Mouse (Mus musculus) MEL-GATA-1-ER (cell line): ENCODE data around the gene Dscam.
A peak's percentile ranks its signal among the peaks of the same experiment; 100 is the strongest.

ENCODE experiments used
- DNase-seq: peaks from one replicate; pipeline ENCODE4 v3.0.0-alpha.2; 2012; ENCODE audit warnings: low read depth; ENCODE audit errors: extremely low read depth

Dscam gene

DNA sequence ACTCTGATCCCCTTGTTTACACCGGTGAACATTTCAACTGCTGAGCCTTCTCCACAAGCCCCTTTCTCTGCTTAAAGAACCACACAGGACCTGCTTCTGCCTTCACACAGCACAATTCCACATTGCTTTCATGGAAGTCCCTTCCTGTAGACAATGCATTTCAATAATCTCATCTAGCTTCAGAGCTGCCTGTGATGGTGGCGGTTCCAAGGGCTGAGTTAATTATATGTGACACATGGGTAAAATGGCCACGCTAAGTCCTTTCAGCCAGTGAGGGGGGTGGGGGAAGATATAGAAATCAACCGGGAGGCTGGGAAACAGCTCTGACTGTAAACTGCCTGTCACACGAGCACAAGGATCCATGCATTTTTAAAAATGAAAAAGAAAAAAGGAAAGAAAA is 152.2 kb downstream of the Dscam start:
- DNase-seq, result no peak

DNA sequence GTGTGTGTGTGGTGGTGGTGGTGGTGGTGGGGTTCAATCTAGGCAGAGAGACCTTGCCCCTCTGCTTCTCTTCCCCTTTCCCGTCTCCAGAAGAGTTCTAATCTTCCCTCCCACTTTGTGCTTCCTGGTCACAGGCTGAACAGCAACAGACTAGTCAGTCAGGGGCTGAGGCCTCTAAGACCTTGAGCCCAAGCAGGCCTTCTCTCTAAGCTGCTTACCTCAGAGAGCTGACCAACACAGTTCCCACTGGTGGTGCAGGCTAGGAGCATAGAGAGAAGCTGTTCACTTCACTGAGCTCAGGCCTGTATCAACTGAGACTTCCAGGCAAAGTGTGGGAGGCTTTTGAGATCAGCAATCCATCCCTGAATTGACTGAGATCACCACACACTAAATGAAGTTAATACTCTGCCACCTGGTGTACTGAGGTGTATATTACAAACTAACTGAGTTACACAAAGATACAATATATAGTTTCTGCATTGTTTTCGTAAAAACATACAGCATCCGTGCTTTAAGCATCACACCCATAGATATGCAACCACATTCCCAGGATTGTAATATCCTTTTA is 153.3 kb downstream of the Dscam start:
- DNase-seq, result no peak

GRCm38 (mm10) chr16:97016244-97016850 is 154.2 kb downstream of the Dscam start:
- no peak for DNase-seq

DNA sequence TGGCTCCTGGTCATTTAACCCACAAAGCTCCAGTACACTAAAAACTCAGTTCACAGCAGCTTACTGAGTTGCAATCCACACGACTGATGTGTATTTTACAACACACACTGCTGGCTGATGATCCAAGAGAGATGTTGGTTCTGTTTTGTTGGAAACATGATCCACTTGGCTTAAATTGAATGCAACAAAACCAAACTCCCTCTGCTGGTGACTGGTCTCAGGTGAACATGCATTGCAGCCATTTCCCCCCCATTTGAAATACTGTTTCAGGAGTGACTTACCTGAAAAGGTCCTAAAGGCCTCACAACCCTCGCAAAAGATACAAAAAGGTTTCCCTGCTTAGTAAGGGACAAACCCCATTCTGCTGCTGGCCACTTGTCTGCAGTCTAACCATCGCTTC is 156.2 kb downstream of the Dscam start:
- DNase-seq, result no peak

DNA sequence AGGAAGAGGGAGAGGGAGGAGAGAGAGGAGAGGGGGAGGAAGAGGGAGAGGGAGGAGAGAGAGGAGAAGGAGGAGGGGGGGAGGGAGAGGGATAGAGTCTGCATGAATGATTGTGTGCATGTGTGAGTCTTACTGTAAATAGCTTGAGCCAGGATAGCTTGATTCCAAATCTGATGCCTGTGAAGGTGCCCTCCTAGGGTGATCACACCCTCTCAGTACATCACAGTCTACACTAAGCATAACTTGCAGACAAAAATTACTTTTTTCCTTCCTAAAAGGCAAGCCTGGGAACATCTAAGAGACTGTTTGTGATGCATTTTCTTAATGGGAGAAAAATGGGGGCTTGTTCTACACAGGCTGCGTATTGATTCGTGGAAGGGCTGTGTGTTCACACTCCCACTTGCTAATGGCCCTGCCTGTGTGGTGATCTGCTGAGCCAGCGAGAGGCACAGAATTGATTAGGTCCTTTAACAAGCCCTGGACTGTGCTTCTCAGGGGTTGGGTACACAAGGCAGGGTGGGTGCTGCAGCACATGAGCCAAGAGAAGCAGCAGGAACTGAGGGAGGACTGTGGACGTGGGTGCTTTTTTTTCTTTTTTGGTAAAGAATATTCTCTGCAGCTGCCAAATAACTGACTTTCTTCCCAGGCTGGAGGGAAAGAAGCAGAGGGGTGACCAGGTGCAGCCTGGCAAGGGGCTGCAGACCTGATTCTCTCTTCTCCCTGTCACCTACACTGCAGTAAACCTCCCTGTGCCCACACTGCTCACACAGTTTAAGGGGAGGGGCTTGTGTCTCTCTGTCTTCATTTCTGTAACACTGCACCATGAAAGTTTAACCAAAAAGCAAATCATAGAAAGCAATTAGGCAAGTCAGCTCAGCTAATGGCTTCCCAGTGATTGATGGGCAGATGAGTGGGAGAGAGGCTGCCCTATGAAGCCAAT is 161.2 kb downstream of the Dscam start:
- DNase-seq, result no peak

GRCm38 (mm10) chr16:97007892-97008527 is 162.5 kb downstream of the Dscam start:
- no peak for DNase-seq

GRCm38 (mm10) chr16:97006854-97007182 is 163.7 kb downstream of the Dscam start:
- DNase-seq, result no peak

DNA sequence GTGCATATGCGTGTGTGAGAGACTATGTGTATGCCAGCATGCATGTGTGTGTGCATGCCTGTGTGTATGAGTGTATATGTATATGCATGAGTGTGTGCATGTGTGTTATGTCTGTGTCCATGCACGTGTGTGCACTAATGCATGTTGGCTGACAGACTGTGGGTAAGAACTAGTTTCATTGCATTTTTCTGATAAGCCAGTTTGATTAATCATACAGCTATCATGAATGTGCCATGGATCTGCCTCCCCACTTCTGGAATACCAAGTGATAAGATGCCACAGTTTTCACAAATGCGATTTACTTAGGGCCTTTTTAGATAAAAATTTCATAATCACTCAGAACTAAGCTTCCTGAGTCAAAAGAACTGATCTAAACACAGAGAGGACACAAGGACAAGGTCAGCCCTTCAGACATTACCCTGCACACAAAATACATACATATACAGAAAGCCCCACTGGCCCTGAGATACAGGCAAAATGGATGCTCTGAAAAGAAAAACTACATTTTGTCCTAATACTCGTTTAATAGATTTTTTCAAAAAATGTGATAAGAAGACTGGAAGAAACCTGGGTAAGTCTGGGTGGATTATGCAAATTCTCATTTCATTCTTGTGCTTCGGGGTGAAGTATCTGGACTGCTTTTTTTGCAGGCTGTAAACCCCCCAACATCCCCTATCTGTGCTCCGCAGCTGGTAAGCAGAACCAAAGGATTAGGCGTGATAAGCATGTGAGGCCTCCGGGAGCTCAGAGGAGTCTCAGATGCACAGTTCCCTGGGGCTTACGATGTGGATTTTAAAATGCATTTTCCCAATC is 164.3 kb downstream of the Dscam start:
- peak; percentile 91 for DNase-seq

DNA sequence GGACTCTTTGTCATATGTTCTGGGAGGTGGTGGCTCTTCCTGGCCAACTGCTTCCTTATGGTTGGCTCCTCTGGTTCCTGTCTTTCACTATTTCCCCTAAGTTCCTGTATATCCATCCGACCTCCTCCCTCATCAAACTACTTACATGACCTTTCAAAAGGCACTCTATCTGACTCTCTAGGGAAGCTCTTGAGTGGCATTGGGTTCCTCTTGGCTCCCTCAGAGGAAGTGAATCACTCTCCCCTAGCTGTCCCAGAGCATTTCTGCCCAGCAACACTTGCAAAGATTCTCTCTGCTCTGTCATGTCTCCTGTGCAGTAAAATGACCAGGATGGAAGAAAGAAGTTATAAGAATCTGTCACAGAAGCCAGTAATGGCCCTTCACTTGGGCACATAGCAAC is 166.6 kb downstream of the Dscam start:
- DNase-seq, result peak; percentile 33

- DNase-seq, result no peak
Measured at GRCm38 (mm10) chr16:97002837-97003236, 167.7 kb downstream of the Dscam start.

GRCm38 (mm10) chr16:97002189-97002588 is 168.4 kb downstream of the Dscam start:
- no peak for DNase-seq

GRCm38 (mm10) chr16:96996854-96997253 is 173.7 kb downstream of the Dscam start:
- DNase-seq, result no peak

DNA sequence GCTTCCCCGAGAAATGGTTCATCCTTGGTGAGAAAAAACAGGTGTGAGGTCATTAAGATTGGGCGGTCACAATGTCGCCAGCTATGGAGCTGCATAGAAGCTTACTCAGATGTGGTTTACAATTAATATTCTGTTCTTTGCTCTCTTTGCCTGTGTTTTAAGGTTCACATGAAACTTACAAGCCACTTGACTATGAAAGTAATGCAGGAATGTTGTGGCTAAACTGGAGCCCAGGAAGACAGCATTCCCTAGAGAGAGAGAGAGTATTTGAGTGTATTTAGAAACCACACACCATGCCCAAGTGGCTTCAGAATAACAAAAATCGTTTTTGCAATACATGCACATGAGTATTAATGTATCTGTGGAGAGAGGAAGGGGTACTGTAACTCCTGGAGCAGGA is 174.7 kb downstream of the Dscam start:
- DNase-seq, result no peak

DNA sequence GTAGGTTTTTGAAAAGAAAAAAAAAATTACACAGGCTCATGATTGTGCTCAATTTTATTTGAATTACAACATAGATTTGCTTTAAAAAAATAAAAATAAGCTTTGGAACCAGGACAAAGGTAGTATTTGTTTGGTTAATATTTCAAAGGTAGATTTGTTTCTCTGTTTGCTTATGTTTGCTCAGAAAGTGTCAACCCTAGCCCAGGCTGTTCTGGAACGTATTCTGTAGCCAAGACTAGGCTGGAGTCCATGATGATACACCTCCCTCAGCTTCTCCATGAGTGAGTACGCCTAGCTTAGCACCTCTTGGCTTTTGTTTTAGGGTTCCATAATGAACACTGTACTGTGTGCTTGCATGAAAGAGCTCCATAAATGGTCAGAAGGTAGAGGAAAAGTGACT is 183.2 kb downstream of the Dscam start:
- DNase-seq, result no peak

- DNase-seq, result no peak
Measured at GRCm38 (mm10) chr16:96973300-96973699, 197.3 kb downstream of the Dscam start.

- no peak for DNase-seq
Measured at GRCm38 (mm10) chr16:96971768-96972167, 198.8 kb downstream of the Dscam start.

DNA sequence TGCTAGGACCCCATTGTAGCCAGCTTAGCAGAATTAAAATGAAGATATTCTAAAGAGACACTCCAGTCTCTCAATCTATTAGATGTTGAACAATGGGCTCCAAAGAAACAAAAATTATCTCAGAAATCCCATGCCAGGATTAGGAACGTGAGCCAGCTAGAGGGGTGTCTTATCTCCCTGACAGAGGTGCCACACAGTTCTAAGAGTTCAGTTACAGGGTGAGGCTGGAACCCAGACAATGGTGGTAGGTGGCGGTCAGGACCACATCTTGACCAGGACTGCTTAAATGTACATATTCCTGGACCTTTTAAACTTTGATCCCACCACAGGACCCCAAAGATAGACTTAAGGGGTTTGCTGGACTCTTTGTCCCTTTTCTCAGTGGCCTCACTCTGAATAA is 200.1 kb downstream of the Dscam start:
- no peak for DNase-seq

DNA sequence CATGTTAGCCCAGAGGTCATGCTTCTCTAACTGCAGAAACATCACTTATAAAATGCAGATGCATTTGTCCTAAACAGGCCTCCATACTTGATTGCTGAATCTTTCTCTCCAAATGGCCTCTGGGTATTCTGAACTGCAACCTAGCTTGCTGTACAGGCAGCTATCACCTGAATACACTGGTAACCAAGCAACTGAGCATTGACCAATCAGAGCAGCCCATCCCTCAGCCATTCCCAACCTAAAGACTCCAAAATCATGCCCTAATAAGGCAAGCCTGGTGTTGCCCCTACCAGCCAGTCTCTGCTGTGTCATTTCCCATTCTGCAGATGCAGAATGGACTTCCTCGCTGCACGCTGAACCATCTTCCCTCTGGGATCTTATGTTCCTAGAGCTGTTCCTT is 200.9 kb downstream of the Dscam start:
- peak; percentile 2 for DNase-seq

GRCm38 (mm10) chr16:96968885-96969480 is 201.6 kb downstream of the Dscam start:
- no peak for DNase-seq

- no peak for DNase-seq
Measured at GRCm38 (mm10) chr16:96959695-96960094, 210.9 kb downstream of the Dscam start.
